Mouse (Mus musculus): ENCODE results near the gene Jund. TPM values are rescaled to one million over a fixed set of nuclear protein-coding genes. Genes with fewer than 3 reads are reported as not detected.

Gene Jund
- polyA plus RNA-seq, 1 experiment from 2014 or later = 138 TPM

GRCm38 (mm10) chr8:70691727-70692231 is 7.0 kb upstream of the Jund start:
- H3K9ac ChIP-seq (ENCODE audit: low read length) = peak overlapping the region; percentile 77
- peaks cover 24% of the 10 kb centered on the region for H3K4me1 ChIP-seq (ENCODE audit: control insufficient read depth, insufficient read depth, low read length)
- no peaks in the 10 kb centered on the region for H3K36me3 ChIP-seq (ENCODE audit: control insufficient read depth, insufficient read depth, low read length)
- H3K27me3 ChIP-seq (ENCODE audit: control insufficient read depth, insufficient read depth, low read length) = no peaks in the 10 kb centered on the region
- DNase-seq (ENCODE audit: low spot score, missing footprints) (peak; percentile 98), ATAC-seq (ENCODE audit: low FRiP score) (peak; percentile 84)
- peak overlapping the region; percentile 86 for H3K27ac ChIP-seq (ENCODE audit: low read depth, low read length)
- H3K4me2 ChIP-seq = peak overlapping the region; percentile 43
- WGBS = 2% methylated on average over 18 of the region's 20 CpGs
- peak overlapping the region; percentile 19 for H3K4me3 ChIP-seq (ENCODE audit: low read depth, low read length)
- H3K9me3 ChIP-seq (ENCODE audit: control insufficient read depth, low read length) = no peaks in the 10 kb centered on the region

GRCm38 (mm10) chr8:70693636-70694035 is 5.1 kb upstream of the Jund start:
- no peaks in the 10 kb centered on the region for H3K27me3 ChIP-seq (ENCODE audit: control insufficient read depth, insufficient read depth, low read length)
- H3K4me2 ChIP-seq = no peak overlapping the region
- 78% methylated on average over 5 of the region's 5 CpGs for WGBS
- no peaks in the 10 kb centered on the region for H3K36me3 ChIP-seq (ENCODE audit: control insufficient read depth, insufficient read depth, low read length)
- no peaks in the 10 kb centered on the region for H3K9me3 ChIP-seq (ENCODE audit: control insufficient read depth, low read length)
- H3K27ac ChIP-seq (ENCODE audit: low read depth, low read length) = no peak overlapping the region
- ATAC-seq (ENCODE audit: low FRiP score) = no peak
- no peak overlapping the region for H3K4me3 ChIP-seq (ENCODE audit: low read depth, low read length)
- H3K9ac ChIP-seq (ENCODE audit: low read length) = no peak overlapping the region
- no peak for DNase-seq (ENCODE audit: low spot score, missing footprints)
- H3K4me1 ChIP-seq (ENCODE audit: control insufficient read depth, insufficient read depth, low read length) = peaks cover 38% of the 10 kb centered on the region

DNA sequence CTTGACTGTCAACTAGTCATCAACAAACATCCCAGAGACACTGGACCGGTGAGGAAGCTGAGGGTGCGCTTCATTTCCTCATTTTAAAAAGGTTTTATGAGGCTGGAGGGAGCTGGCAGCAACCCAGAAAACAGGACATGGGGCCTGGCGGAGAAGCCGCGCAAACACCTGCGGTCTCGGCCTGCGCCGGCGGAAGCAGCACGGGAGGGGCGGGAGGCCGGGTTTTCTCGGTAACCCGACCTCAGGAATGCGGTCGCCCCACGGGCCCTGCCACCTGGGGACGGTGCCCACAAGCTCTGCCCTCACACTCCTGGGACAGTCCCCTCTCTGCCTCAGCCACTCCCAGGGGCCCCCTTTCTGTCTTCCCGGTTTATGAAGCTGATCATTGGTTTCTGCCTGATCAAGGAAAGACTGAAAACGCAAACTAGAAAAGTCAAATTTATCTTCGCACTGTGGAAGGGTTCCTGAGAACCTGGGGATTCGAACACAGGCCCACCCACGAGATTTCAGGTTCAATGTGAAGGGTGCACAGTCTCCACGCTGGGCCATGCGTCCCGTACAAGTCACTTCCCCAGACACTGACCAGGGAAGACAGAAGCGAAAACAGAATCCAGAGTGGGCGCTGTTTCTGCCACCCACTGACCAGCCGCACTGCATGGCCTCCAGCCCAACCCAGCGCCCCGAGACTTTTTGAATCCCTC is 3.3 kb upstream of the Jund start:
- Histone ChIP-seq H3K4me3 (ENCODE audit: low read depth, low read length) (no peak overlapping the region; the same call in 1 of the 2 replicates), H3K9ac (ENCODE audit: low read length) (no peak overlapping the region), H3K4me1 (ENCODE audit: control insufficient read depth, insufficient read depth, low read length) (peaks cover 38% of the 10 kb centered on the region), H3K36me3 (ENCODE audit: control insufficient read depth, insufficient read depth, low read length) (no peaks in the 10 kb centered on the region), H3K9me3 (ENCODE audit: control insufficient read depth, low read length) (no peaks in the 10 kb centered on the region), H3K27ac (ENCODE audit: low read depth, low read length) (no peak overlapping the region; the same call in 1 of the 2 replicates), H3K4me2 (no peak overlapping the region), H3K27me3 (ENCODE audit: control insufficient read depth, insufficient read depth, low read length) (no peaks in the 10 kb centered on the region)
- no peak for DNase-seq (ENCODE audit: low spot score, missing footprints)
- 37% methylated on average over 32 of the region's 32 CpGs for WGBS
- no peak for ATAC-seq (ENCODE audit: low FRiP score)

DNA sequence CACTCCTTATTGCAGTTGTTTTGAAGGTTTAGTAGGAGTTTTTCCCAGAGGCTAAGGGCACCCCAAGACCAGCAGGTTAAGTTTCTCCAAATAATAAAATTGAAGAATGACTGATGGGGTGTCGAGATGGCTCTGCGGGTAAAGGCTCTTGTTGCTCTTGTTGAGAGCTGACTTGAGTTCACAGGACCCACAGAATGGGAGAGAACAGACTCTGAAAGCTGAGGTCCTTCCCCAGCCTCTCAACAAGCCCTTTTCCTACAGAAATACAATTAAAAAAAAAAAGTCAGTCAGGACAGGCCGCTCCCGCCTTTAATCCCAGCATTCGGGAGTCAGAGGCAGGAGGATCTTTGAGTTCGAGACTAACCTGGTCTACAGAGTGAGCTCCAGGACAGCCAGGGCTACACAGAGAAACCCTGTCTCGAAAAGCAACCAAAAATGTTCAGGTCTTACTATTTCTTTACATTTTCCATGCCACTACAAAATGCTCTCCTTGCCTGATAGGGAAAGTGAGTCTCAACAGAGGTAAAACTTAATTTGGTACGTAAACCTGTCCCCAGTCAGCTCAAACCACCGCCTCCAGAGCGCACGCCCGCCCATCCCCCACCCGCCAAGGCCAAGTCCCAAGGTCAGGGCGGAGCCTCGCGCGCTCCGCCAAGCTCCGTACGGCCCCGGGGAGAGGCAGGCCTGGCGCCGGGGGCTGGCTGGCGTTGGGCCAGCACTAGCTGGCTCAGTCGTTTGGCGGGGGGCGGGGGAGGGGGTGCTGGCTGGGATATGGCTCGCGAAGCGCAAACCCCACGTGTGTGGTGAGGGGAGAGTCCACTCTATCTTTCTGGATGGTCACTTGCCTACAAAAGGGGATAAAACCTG is 2.5 kb upstream of the Jund start:
- no peaks in the 10 kb centered on the region for H3K36me3 ChIP-seq (ENCODE audit: control insufficient read depth, insufficient read depth, low read length)

DNA sequence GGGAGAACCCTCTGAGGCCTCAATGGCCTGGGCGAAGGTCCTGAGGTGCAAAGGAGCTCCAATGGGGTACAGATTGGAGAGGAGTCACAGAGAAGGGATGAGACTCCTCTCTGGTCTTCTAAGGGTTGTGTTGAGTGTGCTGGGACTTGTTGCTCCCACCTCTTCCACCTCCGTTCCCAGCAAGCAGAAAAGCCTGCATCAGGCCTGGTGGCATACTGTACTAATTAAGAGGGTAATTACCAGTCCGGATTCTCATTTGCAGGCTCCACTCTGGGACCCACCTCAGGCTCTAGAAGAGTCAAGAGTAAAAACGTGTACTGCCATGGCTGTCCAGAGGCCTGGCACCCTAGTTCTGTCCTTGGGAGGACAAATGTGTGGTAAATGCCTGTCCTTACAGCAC is 1.8 kb upstream of the Jund start:
- Histone ChIP-seq H3K27me3 (ENCODE audit: control insufficient read depth, insufficient read depth, low read length) (no peaks in the 10 kb centered on the region), H3K9me3 (ENCODE audit: control insufficient read depth, low read length) (no peaks in the 10 kb centered on the region), H3K36me3 (ENCODE audit: control insufficient read depth, insufficient read depth, low read length) (no peaks in the 10 kb centered on the region), H3K4me3 (ENCODE audit: low read depth, low read length) (peak overlapping the region; percentile 0; the same call in 1 of the 2 replicates), H3K4me2 (peak overlapping the region; percentile 24), H3K4me1 (ENCODE audit: control insufficient read depth, insufficient read depth, low read length) (peaks cover 39% of the 10 kb centered on the region), H3K9ac (ENCODE audit: low read length) (peak overlapping the region; percentile 13), H3K27ac (ENCODE audit: low read depth, low read length) (no peak overlapping the region; the same call in 1 of the 2 replicates)
- ATAC-seq (ENCODE audit: low FRiP score) (no peak), DNase-seq (ENCODE audit: low spot score, missing footprints) (no peak)
- WGBS = 56% methylated on average over 4 of the region's 4 CpGs

More for the DNA sequence above, 2.5 kb upstream of the Jund start:
- H3K4me2 ChIP-seq = peak overlapping the region; percentile 24
- H3K4me1 ChIP-seq (ENCODE audit: control insufficient read depth, insufficient read depth, low read length) = peaks cover 39% of the 10 kb centered on the region
- ATAC-seq (ENCODE audit: low FRiP score) (peak; percentile 8; the same call in 1 of the 2 replicates), DNase-seq (ENCODE audit: low spot score, missing footprints) (peak; percentile 97)
- 5% methylated on average over 31 of the region's 31 CpGs for WGBS
- peak overlapping the region; percentile 0; the same call in 1 of the 2 replicates for H3K4me3 ChIP-seq (ENCODE audit: low read depth, low read length)
- H3K27ac ChIP-seq (ENCODE audit: low read depth, low read length) = no peak overlapping the region; the same call in 1 of the 2 replicates
- peak overlapping the region; percentile 13 for H3K9ac ChIP-seq (ENCODE audit: low read length)
- H3K9me3 ChIP-seq (ENCODE audit: control insufficient read depth, low read length) = no peaks in the 10 kb centered on the region
- H3K27me3 ChIP-seq (ENCODE audit: control insufficient read depth, insufficient read depth, low read length) = no peaks in the 10 kb centered on the region

GRCm38 (mm10) chr8:70697366-70698250 is 1.1 kb upstream of the Jund start:
- Histone ChIP-seq H3K4me3 (ENCODE audit: low read depth, low read length) (no peak overlapping the region), H3K36me3 (ENCODE audit: control insufficient read depth, insufficient read depth, low read length) (no peaks in the 10 kb centered on the region), H3K4me1 (ENCODE audit: control insufficient read depth, insufficient read depth, low read length) (peaks cover 36% of the 10 kb centered on the region), H3K27me3 (ENCODE audit: control insufficient read depth, insufficient read depth, low read length) (no peaks in the 10 kb centered on the region), H3K27ac (ENCODE audit: low read depth, low read length) (peak overlapping the region; percentile 73), H3K9ac (ENCODE audit: low read length) (peak overlapping the region; percentile 55), H3K9me3 (ENCODE audit: control insufficient read depth, low read length) (no peaks in the 10 kb centered on the region), H3K4me2 (peak overlapping the region; percentile 65)
- DNase-seq (ENCODE audit: low spot score, missing footprints) (no peak), ATAC-seq (ENCODE audit: low FRiP score) (no peak)
- 76% methylated on average over 12 of the region's 12 CpGs for WGBS

DNA sequence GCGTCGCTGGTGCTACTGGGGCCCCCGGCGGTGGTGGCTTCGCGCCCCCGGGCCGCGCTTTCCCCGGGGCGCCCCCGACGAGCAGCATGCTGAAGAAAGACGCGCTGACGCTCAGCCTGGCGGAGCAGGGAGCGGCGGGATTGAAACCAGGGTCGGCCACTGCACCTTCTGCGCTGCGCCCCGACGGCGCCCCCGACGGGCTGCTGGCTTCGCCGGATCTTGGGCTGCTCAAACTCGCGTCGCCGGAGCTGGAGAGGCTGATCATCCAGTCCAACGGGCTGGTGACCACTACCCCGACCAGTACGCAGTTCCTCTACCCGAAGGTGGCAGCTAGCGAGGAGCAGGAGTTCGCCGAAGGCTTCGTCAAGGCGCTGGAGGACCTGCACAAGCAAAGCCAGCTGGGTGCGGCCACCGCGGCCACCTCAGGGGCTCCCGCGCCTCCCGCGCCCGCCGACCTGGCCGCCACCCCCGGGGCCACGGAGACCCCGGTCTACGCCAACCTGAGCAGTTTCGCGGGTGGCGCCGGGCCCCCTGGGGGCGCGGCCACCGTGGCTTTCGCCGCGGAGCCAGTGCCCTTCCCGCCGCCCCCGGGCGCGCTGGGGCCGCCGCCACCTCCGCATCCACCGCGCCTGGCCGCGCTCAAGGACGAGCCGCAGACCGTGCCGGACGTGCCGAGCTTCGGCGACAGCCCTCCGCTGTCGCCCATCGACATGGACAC is 526 bp downstream of the Jund start:
- ATAC-seq (ENCODE audit: low FRiP score) (no peak; the same call in 1 of the 2 replicates), DNase-seq (ENCODE audit: low spot score, missing footprints) (no peak)
- Histone ChIP-seq H3K27me3 (ENCODE audit: control insufficient read depth, insufficient read depth, low read length) (no peaks in the 10 kb centered on the region), H3K9ac (ENCODE audit: low read length) (peak overlapping the region; percentile 99), H3K9me3 (ENCODE audit: control insufficient read depth, low read length) (no peaks in the 10 kb centered on the region), H3K4me1 (ENCODE audit: control insufficient read depth, insufficient read depth, low read length) (peaks cover 36% of the 10 kb centered on the region), H3K36me3 (ENCODE audit: control insufficient read depth, insufficient read depth, low read length) (no peaks in the 10 kb centered on the region), H3K27ac (ENCODE audit: low read depth, low read length) (peak overlapping the region; percentile 96), H3K4me2 (peak overlapping the region; percentile 65), H3K4me3 (ENCODE audit: low read depth, low read length) (peak overlapping the region; percentile 96)
- WGBS = under 1% methylated on average over 81 of the region's 89 CpGs
